Mouse (Mus musculus) intestine, postnatal 0 days (tissue): ENCODE measurements around the gene Kazn. TPM values are rescaled to one million over a fixed set of nuclear protein-coding genes. Genes with fewer than 3 reads are reported as not detected.

ENCODE experiments used
- ATAC-seq: fragments of 200-750 bp; cut with Nextera tagmentation; 2 replicates; pipeline ENCODE4 v1.8.0; 2017; ENCODE audit warnings: mild to moderate bottlenecking, moderate TSS enrichment, moderate library complexity
- H3K27ac ChIP-seq: fragments of 300-500 bp; sonication (generic); 2 replicates; pipeline ENCODE4 v1.5.1; 2014; ENCODE audit warnings: mild to moderate bottlenecking, low read depth, low read length, moderate library complexity
- H3K27me3 ChIP-seq: fragments of 300-500 bp; sonication (generic); replicated peaks from 2 replicates; pipeline ENCODE4 v1.6.1; 2014; ENCODE audit warnings: low read length, mixed read lengths; ENCODE audit not compliant: control insufficient read depth, insufficient read depth
- H3K36me3 ChIP-seq: fragments of 300-500 bp; sonication (generic); 2 replicates; pipeline ENCODE4 v1.6.1; 2014; ENCODE audit warnings: mild to moderate bottlenecking, moderate library complexity; ENCODE audit not compliant: control insufficient read depth, insufficient read depth
- H3K4me1 ChIP-seq: fragments of 300-500 bp; sonication (generic); replicated peaks from 2 replicates; pipeline ENCODE4 v1.6.1; 2014; ENCODE audit warnings: antibody characterized with exemption, low read length, mixed read lengths; ENCODE audit not compliant: control insufficient read depth, insufficient read depth
- H3K4me2 ChIP-seq: fragments of 300-500 bp; sonication (generic); replicated peaks from 2 replicates; pipeline ENCODE4 v1.6.1; 2014; ENCODE audit warnings: low read depth, mild to moderate bottlenecking, moderate library complexity
- H3K4me3 ChIP-seq: fragments of 300-500 bp; sonication (generic); 2 replicates; pipeline ENCODE4 v1.5.1; 2014; ENCODE audit warnings: low read depth, low read length
- H3K9ac ChIP-seq: fragments of 300-500 bp; sonication (generic); 2 replicates; pipeline ENCODE4 v1.6.1; 2014; ENCODE audit warnings: mild to moderate bottlenecking, low read depth, low read length
- H3K9me3 ChIP-seq: fragments of 300-500 bp; sonication (generic); 2 replicates; pipeline ENCODE4 v1.6.1; 2016; ENCODE audit warnings: mixed run types; ENCODE audit not compliant: control insufficient read depth
- CTCF ChIP-seq: sonication (generic); IDR thresholded peaks from 2 replicates; pipeline ENCODE4 v1.5.1; 2016; ENCODE audit warnings: low read depth, mild to moderate bottlenecking, control low read depth, antibody characterized with exemption, moderate library complexity
- WGBS: fragments of 180-500 bp; shearing (Covaris S2); extraction: QIAGEN DNeasy Blood & Tissue Kit; methylation state at CpG from one replicate; pipeline ENCODE4 v1.1.7; 2014; 5-methylcytosine and 5-hydroxymethylcytosine counted together
- polyA plus RNA-seq: library from polyadenylated mRNA; unstranded; fragments of >200 nt; fragmentation: Nextera tagmentation; extraction: Ambion mirVana; gene quantifications from 2 replicates; pipeline ENCODE4 v1.2.1, GENCODE M21; 2015

Kazn gene
- polyA plus RNA-seq, 1 experiment from 2014 or later, result 17.5 TPM

GRCm38 (mm10) chr4:142274441-142275234 lies 35.4 kb upstream of the Kazn start:
- no peak for TF ChIP-seq CTCF
- no peak for ATAC-seq
- Histone ChIP-seq H3K27me3 (no peaks in the 10 kb centered on the region), H3K27ac (no peak overlapping the region), H3K4me2 (no peak overlapping the region), H3K9me3 (no peaks in the 10 kb centered on the region), H3K9ac (no peak overlapping the region), H3K4me3 (no peak overlapping the region), H3K4me1 (no peaks in the 10 kb centered on the region), H3K36me3 (no peaks in the 10 kb centered on the region)
- 78% methylated on average over 11 of the region's 11 CpGs for WGBS

GRCm38 (mm10) chr4:142271506-142271905 lies 32.3 kb upstream of the Kazn start:
- no peaks in the 10 kb centered on the region for H3K27me3 ChIP-seq
- H3K9ac ChIP-seq, result no peak overlapping the region
- no peak overlapping the region for H3K4me3 ChIP-seq
- no peak overlapping the region for H3K27ac ChIP-seq
- no peak for ATAC-seq
- H3K4me1 ChIP-seq, result no peaks in the 10 kb centered on the region
- no peaks in the 10 kb centered on the region for H3K36me3 ChIP-seq
- 76% methylated on average over 3 of the region's 3 CpGs for WGBS
- TF ChIP-seq CTCF, result no peak
- no peak overlapping the region for H3K4me2 ChIP-seq
- no peaks in the 10 kb centered on the region for H3K9me3 ChIP-seq

DNA sequence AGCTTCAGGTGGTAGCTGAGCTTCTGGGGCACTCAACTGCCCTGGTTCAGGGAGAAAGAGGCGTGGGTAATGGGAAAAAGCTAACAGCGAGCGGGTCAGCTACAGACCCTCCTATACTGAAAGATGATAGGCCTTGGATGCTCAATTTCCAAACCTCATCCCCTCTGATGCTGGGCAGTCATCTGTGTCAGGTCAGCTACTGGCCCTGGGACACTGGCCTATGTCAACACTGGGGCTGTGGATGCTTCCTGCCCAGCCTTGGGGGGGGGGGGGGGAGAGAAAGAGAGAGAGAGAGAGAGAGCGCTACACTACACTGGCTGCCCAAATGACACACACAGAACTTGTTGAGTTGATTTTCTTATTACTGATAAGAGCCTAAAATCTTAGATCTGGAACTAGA lies 28.6 kb upstream of the Kazn start:
- Histone ChIP-seq H3K9ac (no peak overlapping the region), H3K27me3 (no peaks in the 10 kb centered on the region), H3K27ac (no peak overlapping the region), H3K4me3 (no peak overlapping the region), H3K36me3 (no peaks in the 10 kb centered on the region), H3K9me3 (no peaks in the 10 kb centered on the region), H3K4me1 (no peaks in the 10 kb centered on the region), H3K4me2 (no peak overlapping the region)
- 83% methylated on average over 4 of the region's 4 CpGs for WGBS
- ATAC-seq, result no peak
- TF ChIP-seq CTCF, result no peak

- no peak for ATAC-seq
- no peaks in the 10 kb centered on the region for H3K27me3 ChIP-seq
- 35% methylated on average over 4 of the region's 4 CpGs for WGBS
- no peak overlapping the region for H3K27ac ChIP-seq
- no peaks in the 10 kb centered on the region for H3K36me3 ChIP-seq
- no peak for TF ChIP-seq CTCF
- H3K4me3 ChIP-seq, result no peak overlapping the region
- H3K9me3 ChIP-seq, result no peaks in the 10 kb centered on the region
- no peaks in the 10 kb centered on the region for H3K4me1 ChIP-seq
- no peak overlapping the region for H3K9ac ChIP-seq
- no peak overlapping the region for H3K4me2 ChIP-seq
Measured at GRCm38 (mm10) chr4:142267348-142267819, 28.2 kb upstream of the Kazn start.

DNA sequence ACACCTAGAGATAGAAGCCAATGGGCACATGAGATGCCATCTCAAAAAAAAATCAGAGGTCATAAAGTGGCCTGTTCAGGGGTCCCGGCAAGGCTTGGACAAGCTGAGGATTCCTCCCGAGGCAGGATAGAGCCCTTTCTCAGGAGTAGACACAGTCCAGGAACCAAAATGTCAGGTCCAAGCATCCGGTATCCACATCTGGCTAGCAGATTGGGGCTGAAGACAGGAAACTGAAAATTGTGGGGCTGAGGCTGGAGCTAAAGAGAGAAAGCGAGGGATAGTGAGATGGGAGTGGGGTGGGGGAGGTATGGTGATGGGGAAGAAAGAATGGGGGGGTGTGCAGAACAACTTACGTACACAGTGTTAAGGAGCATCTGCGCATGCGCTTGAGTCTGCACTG lies 25.1 kb upstream of the Kazn start:
- no peaks in the 10 kb centered on the region for H3K36me3 ChIP-seq
- no peak for ATAC-seq
- no peaks in the 10 kb centered on the region for H3K27me3 ChIP-seq
- no peaks in the 10 kb centered on the region for H3K9me3 ChIP-seq
- H3K4me2 ChIP-seq, result no peak overlapping the region
- 87% methylated on average over 7 of the region's 7 CpGs for whole genome bisulfite sequencing
- H3K27ac ChIP-seq, result no peak overlapping the region
- no peak for TF ChIP-seq CTCF
- no peak overlapping the region for H3K9ac ChIP-seq
- H3K4me3 ChIP-seq, result no peak overlapping the region
- H3K4me1 ChIP-seq, result no peaks in the 10 kb centered on the region

DNA sequence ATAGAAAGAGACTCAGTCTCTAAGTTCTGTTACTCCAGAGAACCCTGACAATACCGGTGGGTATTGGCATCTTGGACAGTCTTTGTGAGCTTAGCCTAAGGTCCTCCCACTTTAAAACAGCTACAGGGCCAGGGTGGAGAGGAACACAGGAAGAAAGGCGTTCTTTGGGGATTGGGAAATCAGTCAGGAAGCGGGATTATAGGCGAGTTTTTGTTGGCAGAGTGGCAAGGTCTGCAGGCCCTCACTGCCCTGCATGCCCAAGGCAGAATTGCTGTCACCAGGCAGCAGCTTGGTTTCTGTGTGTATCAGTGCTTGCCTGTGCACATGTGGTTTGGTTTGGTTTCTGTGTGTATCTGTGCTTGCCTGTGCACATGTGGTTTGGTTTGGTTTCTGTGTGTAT lies 22.5 kb upstream of the Kazn start:
- no peaks in the 10 kb centered on the region for H3K36me3 ChIP-seq
- TF ChIP-seq CTCF, result no peak
- no peak overlapping the region for H3K4me2 ChIP-seq
- no peak overlapping the region for H3K9ac ChIP-seq
- WGBS, result 74% methylated on average over 4 of the region's 4 CpGs
- no peaks in the 10 kb centered on the region for H3K4me1 ChIP-seq
- no peaks in the 10 kb centered on the region for H3K27me3 ChIP-seq
- no peak overlapping the region for H3K4me3 ChIP-seq
- no peak overlapping the region for H3K27ac ChIP-seq
- ATAC-seq, result no peak
- H3K9me3 ChIP-seq, result no peaks in the 10 kb centered on the region
